Mouse (Mus musculus): ENCODE data around the gene Lrrc20.
"Not testable (repeated sequence)": the region's sequence is repeated elsewhere in the genome, so short reads cannot be mapped to it uniquely, and the experiment has no call there.

DNA sequence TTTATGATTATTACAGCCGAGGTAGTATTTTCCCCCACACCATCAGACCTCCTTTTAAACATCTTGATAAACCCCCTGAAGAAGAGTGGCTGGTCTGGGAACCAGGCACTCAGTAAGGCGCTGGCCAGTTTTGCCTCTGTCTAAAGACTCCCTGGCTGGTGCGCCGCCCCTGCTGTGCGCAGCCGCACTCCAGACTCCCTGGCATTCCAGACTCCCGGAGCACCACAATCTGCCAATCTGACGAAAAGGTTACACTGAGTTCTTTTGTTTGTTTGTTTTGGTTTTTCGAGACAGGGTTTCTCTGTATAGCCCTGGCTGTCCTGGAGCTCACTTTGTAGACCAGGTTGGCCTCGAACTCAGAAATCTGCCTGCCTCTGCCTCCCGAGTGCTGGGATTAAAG is 129.8 kb downstream of the Lrrc20 start:
- TF ChIP-seq CTCF (IDR thresholded peaks at IDR 0.05; ENCODE audit: extremely low read depth, insufficient read length, insufficient replicate concordance, low read depth, low read length); POLR2A (IDR thresholded peaks at IDR 0.05; ENCODE audit: low read depth, low read length): not testable (repeated sequence)

Data from small intestine, adult 2 months (tissue).